Mouse (Mus musculus): Measurements from ENCODE around the gene Mpdu1. TPM values are rescaled to one million over a fixed set of nuclear protein-coding genes. Genes with fewer than 3 reads are reported as not detected.

The Mpdu1 gene
- total and polyA plus RNA-seq, 3 experiments = 110 to 210 (median 210) TPM

GRCm38 (mm10) chr11:69621571-69622268 is 40.7 kb downstream of the Mpdu1 start, which contains the start of gene Sat2:
Gene Sat2 (plus strand): TSS chr11:69622024.
- H3K4me2 ChIP-seq (ENCODE audit: insufficient read depth, low read depth, poor library complexity, severe bottlenecking) = no peak within 1 kb of the TSS
- dilution Hi-C loops (cut with MboI; ENCODE audit: extremely low pct_ligation_motif_present, extremely low pct_unique_long_range_greater_than_20kb, low sequenced_read_pairs) = no loop called here
- H3K79me2 ChIP-seq (replicated peaks; ENCODE audit: control insufficient read depth, extremely low read depth, insufficient read depth, poor library complexity, severe bottlenecking) = no peaks in the 10 kb centered on the region
- no peak within 1 kb of the TSS for H3K27ac ChIP-seq (ENCODE audit: insufficient read depth, low read depth)
- H3K36me3 ChIP-seq (replicated peaks in 1 of 2; ENCODE audit: control insufficient read depth in 1 of 2, insufficient read depth in 1 of 2, low read length in 1 of 2) = no peaks in the 10 kb centered on the region
- no peaks in the 10 kb centered on the region for H3K9me3 ChIP-seq (replicated peaks; ENCODE audit: low read length)
- H3K4me1 ChIP-seq (ENCODE audit: control insufficient read depth in 1 of 2, insufficient read depth in 2 of 2) = no peaks in the 10 kb centered on the region
- TF ChIP-seq USF1 (IDR thresholded peaks at IDR 0.05; ENCODE audit: low read depth, low read length) (no peak), RCOR1 (conservative IDR thresholded peaks at IDR 0.05; ENCODE audit: low read depth, low read length) (no peak), SMC3 (IDR thresholded peaks at IDR 0.05; ENCODE audit: low read depth, low read length) (no peak), PAX5 (IDR thresholded peaks at IDR 0.05; ENCODE audit: low read length) (no peak), ZC3H11A (IDR thresholded peaks at IDR 0.05; ENCODE audit: low read depth, low read length) (no peak), GABPA (IDR thresholded peaks at IDR 0.05; ENCODE audit: insufficient replicate concordance, low read depth, low read length) (no peak), ZNF384 (IDR thresholded peaks at IDR 0.05; ENCODE audit: low read depth, low read length) (no peak), RAD21 (IDR thresholded peaks at IDR 0.05; ENCODE audit: low read depth, low read length) (no peak), EP300 (IDR thresholded peaks at IDR 0.05; ENCODE audit: low read length) (no peak), MYC (IDR thresholded peaks at IDR 0.05; ENCODE audit: low read depth, low read length) (no peak), MEF2A (IDR thresholded peaks at IDR 0.05; ENCODE audit: borderline replicate concordance, low read depth, low read length) (no peak), MAFK (IDR thresholded peaks at IDR 0.05; ENCODE audit: insufficient replicate concordance, low read length) (no peak), MAZ (IDR thresholded peaks at IDR 0.05; ENCODE audit: low read depth, low read length) (no peak), POLR2AphosphoS2 (IDR thresholded peaks at IDR 0.05; ENCODE audit: low read depth, low read length) (no peak), TBP (conservative IDR thresholded peaks at IDR 0.05; ENCODE audit: low read depth, low read length) (no peak)
- peaks cover 46% of the 10 kb centered on the region for H3K27me3 ChIP-seq (replicated peaks)
- peak within 1 kb of the TSS in 1 of 3 experiments; percentile 41 for H3K4me3 ChIP-seq (replicated peaks in 1 of 3; ENCODE audit: low read depth in 2 of 3, low read length in 2 of 3, poor library complexity in 1 of 3)
- no peak within 1 kb of the TSS for H3K9ac ChIP-seq (ENCODE audit: insufficient read depth, low read depth)
- in situ Hi-C loops (cut with MboI; ENCODE audit: low pct_ligation_motif_present, low pct_unique_long_range_greater_than_20kb, low sequenced_read_pairs) = no loop called here
- no peak for DNase-seq (ENCODE audit: extremely low read depth)

GRCm38 (mm10) chr11:69620394-69621081 is 41.9 kb downstream of the Mpdu1 start:
- Histone ChIP-seq H3K4me2 (ENCODE audit: insufficient read depth, low read depth, poor library complexity, severe bottlenecking) (no peak overlapping the region), H3K4me1 (ENCODE audit: control insufficient read depth in 1 of 2, insufficient read depth in 2 of 2) (no peaks in the 10 kb centered on the region), H3K36me3 (replicated peaks in 1 of 2; ENCODE audit: control insufficient read depth in 1 of 2, insufficient read depth in 1 of 2, low read length in 1 of 2) (no peaks in the 10 kb centered on the region), H3K9me3 (replicated peaks; ENCODE audit: low read length) (no peaks in the 10 kb centered on the region), H3K79me2 (replicated peaks; ENCODE audit: control insufficient read depth, extremely low read depth, insufficient read depth, poor library complexity, severe bottlenecking) (no peaks in the 10 kb centered on the region), H3K27me3 (replicated peaks) (peaks cover 58% of the 10 kb centered on the region), H3K27ac (ENCODE audit: insufficient read depth, low read depth) (no peak overlapping the region), H3K4me3 (replicated peaks in 1 of 3; ENCODE audit: low read depth in 2 of 3, low read length in 2 of 3, poor library complexity in 1 of 3) (no peak overlapping the region), H3K9ac (ENCODE audit: insufficient read depth, low read depth) (no peak overlapping the region)
- TF ChIP-seq TCF12 (IDR thresholded peaks at IDR 0.05; ENCODE audit: low read depth, low read length) = no peak
- TF ChIP-seq ZNF384 (IDR thresholded peaks at IDR 0.05; ENCODE audit: low read depth, low read length) = no peak
- no peak for TF ChIP-seq JUND (conservative IDR thresholded peaks at IDR 0.05; ENCODE audit: low read depth, low read length)
- TF ChIP-seq E2F4 (IDR thresholded peaks at IDR 0.05; ENCODE audit: insufficient replicate concordance, low read depth, low read length) = no peak
- no peak for TF ChIP-seq ELF1 (IDR thresholded peaks at IDR 0.05; ENCODE audit: low read depth, low read length)
- TF ChIP-seq NELFE (IDR thresholded peaks at IDR 0.05; ENCODE audit: low read depth, low read length) = no peak
- TF ChIP-seq KAT2A (IDR thresholded peaks at IDR 0.05; ENCODE audit: insufficient replicate concordance, low read length) = no peak
- TF ChIP-seq PAX5 (IDR thresholded peaks at IDR 0.05; ENCODE audit: low read length) = no peak
- TF ChIP-seq POLR2A (IDR thresholded peaks at IDR 0.05; ENCODE audit: low read depth, low read length) = no peak
- TF ChIP-seq MYC (IDR thresholded peaks at IDR 0.05; ENCODE audit: low read depth, low read length) = no peak
- TF ChIP-seq UBTF (IDR thresholded peaks at IDR 0.05; ENCODE audit: low read depth, low read length) = no peak
- no peak for TF ChIP-seq CTCF (conservative IDR thresholded peaks at IDR 0.05 in 1 of 2, IDR thresholded peaks at IDR 0.05 in 1 of 2; ENCODE audit: low read depth in 2 of 2, low read length in 2 of 2)
- no peak for TF ChIP-seq IRF4 (IDR thresholded peaks at IDR 0.05; ENCODE audit: low read depth, low read length)
- no peak for TF ChIP-seq TBP (conservative IDR thresholded peaks at IDR 0.05; ENCODE audit: low read depth, low read length)
- TF ChIP-seq GABPA (IDR thresholded peaks at IDR 0.05; ENCODE audit: insufficient replicate concordance, low read depth, low read length) = no peak
- TF ChIP-seq NRF1 (IDR thresholded peaks at IDR 0.05; ENCODE audit: low read depth, low read length) = no peak
- no peak for TF ChIP-seq USF1 (IDR thresholded peaks at IDR 0.05; ENCODE audit: low read depth, low read length)
- no peak for TF ChIP-seq ZC3H11A (IDR thresholded peaks at IDR 0.05; ENCODE audit: low read depth, low read length)
- dilution Hi-C loops (cut with MboI; ENCODE audit: extremely low pct_ligation_motif_present, extremely low pct_unique_long_range_greater_than_20kb, low sequenced_read_pairs) (no loop called here), in situ Hi-C loops (cut with MboI; ENCODE audit: low pct_ligation_motif_present, low pct_unique_long_range_greater_than_20kb, low sequenced_read_pairs) (no loop called here)
- no peak for DNase-seq (ENCODE audit: extremely low read depth)

Measured in CH12.LX (cell line).